Mouse (Mus musculus) CH12.LX (cell line): ENCODE measurements around the gene Crybb1. TPM values are rescaled to one million over a fixed set of nuclear protein-coding genes. Genes with fewer than 3 reads are reported as not detected.
A peak's percentile ranks its signal among the peaks of the same experiment; 100 is the strongest.

Experiments
- DNase-seq: peaks from one replicate; pipeline ENCODE4 v3.0.0-alpha.2; 2013; ENCODE audit errors: extremely low read depth
- H3K27ac ChIP-seq: 2 replicates; pipeline ENCODE4 v1.5.1; 2012; ENCODE audit warnings: low read depth, mild to moderate bottlenecking, control low read depth, moderate library complexity; ENCODE audit not compliant: insufficient read depth
- H3K27me3 ChIP-seq: replicated peaks from 2 replicates; pipeline ENCODE3; 2012; ENCODE audit warnings: inconsistent platforms
- H3K36me3 ChIP-seq, 2 experiments: replicated peaks in 1 of 2; 2 replicates each; pipeline versions ENCODE3 to v1.6.1; 2012; ENCODE audit warnings: inconsistent platforms in 1 of 2, low read length in 1 of 2, mild to moderate bottlenecking in 1 of 2, mixed read lengths in 1 of 2, moderate library complexity in 1 of 2; ENCODE audit not compliant: control insufficient read depth in 1 of 2, insufficient read depth in 1 of 2
- H3K4me1 ChIP-seq, 2 experiments: 2 replicates each; pipeline ENCODE4 v1.6.1; 2012; ENCODE audit warnings: inconsistent platforms in 1 of 2, moderate library complexity in 1 of 2; ENCODE audit not compliant: insufficient read depth in 2 of 2, control insufficient read depth in 1 of 2
- H3K4me2 ChIP-seq: 2 replicates; pipeline ENCODE4 v1.6.1; 2012; ENCODE audit warnings: low read depth, mild to moderate bottlenecking, control low read depth; ENCODE audit not compliant: poor library complexity, insufficient read depth, severe bottlenecking
- H3K4me3 ChIP-seq, 3 experiments: fragments of 150-350 bp in 1 of 3; sonication (generic) in 1 of 3; replicated peaks in 1 of 3; 2 replicates each; pipeline versions ENCODE3 to v1.5.1; 2011 to 2012; ENCODE audit warnings: low read depth in 2 of 3, low read length in 2 of 3, mild to moderate bottlenecking in 2 of 3, moderate library complexity in 2 of 3, control low read depth in 1 of 3, improper control_type of control experiment in 1 of 3, inconsistent platforms in 1 of 3, mixed read lengths in 1 of 3; ENCODE audit not compliant: poor library complexity in 1 of 3
- H3K79me2 ChIP-seq: replicated peaks from 2 replicates; pipeline ENCODE4 v1.6.1; 2012; ENCODE audit warnings: mild to moderate bottlenecking, moderate library complexity; ENCODE audit not compliant: control insufficient read depth, poor library complexity, insufficient read depth, severe bottlenecking; ENCODE audit errors: extremely low read depth
- H3K9ac ChIP-seq: 2 replicates; pipeline ENCODE4 v1.6.1; 2012; ENCODE audit warnings: low read depth, mild to moderate bottlenecking, control low read depth, moderate library complexity; ENCODE audit not compliant: insufficient read depth
- H3K9me3 ChIP-seq: replicated peaks from 2 replicates; pipeline ENCODE3; 2012; ENCODE audit warnings: low read length, inconsistent platforms, mixed read lengths
- CHD2 ChIP-seq: IDR thresholded peaks from 2 replicates; pipeline ENCODE4 v1.6.1; 2011; ENCODE audit warnings: low read length, improper control_type of control experiment
- CTCF ChIP-seq, 2 experiments: IDR thresholded peaks in 1 of 2; conservative IDR thresholded peaks in 1 of 2; 2 replicates each; pipeline ENCODE4 v1.5.1; 2011 to 2012; ENCODE audit warnings: low read depth in 2 of 2, low read length in 2 of 2, improper control_type of control experiment in 1 of 2, inconsistent platforms in 1 of 2, mild to moderate bottlenecking in 1 of 2, moderate library complexity in 1 of 2
- E2F4 ChIP-seq: IDR thresholded peaks from 2 replicates; pipeline ENCODE4 v1.6.1; 2011; ENCODE audit warnings: low read depth, low read length, improper control_type of control experiment; ENCODE audit not compliant: insufficient replicate concordance
- EP300 ChIP-seq: IDR thresholded peaks from 2 replicates; pipeline ENCODE4 v1.6.1; 2011; ENCODE audit warnings: low read length, improper control_type of control experiment
- GABPA ChIP-seq: IDR thresholded peaks from 2 replicates; pipeline ENCODE4 v1.6.1; 2012; ENCODE audit warnings: low read depth, low read length, improper control_type of control experiment, inconsistent platforms; ENCODE audit not compliant: insufficient replicate concordance
- HCFC1 ChIP-seq: IDR thresholded peaks from 2 replicates; pipeline ENCODE4 v1.6.1; 2012; ENCODE audit warnings: low read depth, mild to moderate bottlenecking, inconsistent platforms, low read length, improper control_type of control experiment
- JUN ChIP-seq: IDR thresholded peaks from 2 replicates; pipeline ENCODE4 v1.6.1; 2011; ENCODE audit warnings: low read depth, mild to moderate bottlenecking, low read length, improper control_type of control experiment, moderate library complexity; ENCODE audit not compliant: insufficient read depth
- MAFK ChIP-seq: IDR thresholded peaks from 2 replicates; pipeline ENCODE4 v1.6.1; 2011; ENCODE audit warnings: low read length, improper control_type of control experiment; ENCODE audit not compliant: insufficient replicate concordance
- NELFE ChIP-seq: IDR thresholded peaks from 2 replicates; pipeline ENCODE4 v1.6.1; 2011; ENCODE audit warnings: low read depth, low read length, improper control_type of control experiment
- POLR2AphosphoS2 ChIP-seq: IDR thresholded peaks from 2 replicates; pipeline ENCODE4 v1.6.1; 2011; ENCODE audit warnings: low read depth, low read length, improper control_type of control experiment
- RAD21 ChIP-seq: IDR thresholded peaks from 2 replicates; pipeline ENCODE4 v1.6.1; 2011; ENCODE audit warnings: low read depth, mild to moderate bottlenecking, low read length, improper control_type of control experiment, moderate library complexity
- RCOR1 ChIP-seq: conservative IDR thresholded peaks from 2 replicates; pipeline ENCODE4 v1.6.1; 2012; ENCODE audit warnings: low read depth, mild to moderate bottlenecking, inconsistent platforms, low read length, improper control_type of control experiment
- SMC3 ChIP-seq: IDR thresholded peaks from 2 replicates; pipeline ENCODE4 v1.6.1; 2011; ENCODE audit warnings: low read depth, low read length, improper control_type of control experiment
- TBP ChIP-seq: conservative IDR thresholded peaks from 2 replicates; pipeline ENCODE4 v1.6.1; 2011; ENCODE audit warnings: low read depth, low read length, improper control_type of control experiment
- UBTF ChIP-seq: IDR thresholded peaks from 2 replicates; pipeline ENCODE4 v1.6.1; 2012; ENCODE audit warnings: low read depth, mild to moderate bottlenecking, inconsistent platforms, low read length, improper control_type of control experiment, moderate library complexity
- USF1 ChIP-seq: IDR thresholded peaks from 2 replicates; pipeline ENCODE4 v1.6.1; 2014; ENCODE audit warnings: low read depth, mild to moderate bottlenecking, inconsistent platforms, low read length, improper control_type of control experiment
- ZC3H11A ChIP-seq: IDR thresholded peaks from 2 replicates; pipeline ENCODE4 v1.6.1; 2012; ENCODE audit warnings: low read depth, mild to moderate bottlenecking, inconsistent platforms, low read length, improper control_type of control experiment
- dilution Hi-C: fragments of 300-500 bp; cut with MboI; formaldehyde crosslinking; loops from 2 replicates; pipeline ENCODE4 v1.14.3; 2020; ENCODE audit warnings: low sequenced_read_pairs; ENCODE audit not compliant: extremely low pct_unique_long_range_greater_than_20kb, extremely low pct_ligation_motif_present
- in situ Hi-C: fragments of 300-500 bp; cut with MboI; formaldehyde crosslinking; loops from 3 replicates; pipeline ENCODE4 v1.14.3; 2019; ENCODE audit warnings: low sequenced_read_pairs, low pct_ligation_motif_present, low pct_unique_long_range_greater_than_20kb, mixed read lengths
- polyA plus RNA-seq: library from polyadenylated mRNA; unstranded; fragments of >175 nt; gene quantifications from 2 replicates; pipeline ENCODE4 v1.2.1, GENCODE M21; 2012; ENCODE audit warnings: low read depth; ENCODE audit not compliant: insufficient read length
- total RNA-seq, 2 experiments: library from RNA; depleted of rRNA; stranded (reverse); fragments of 300-350 nt in 1 of 2; fragments of >200 nt in 1 of 2; gene quantifications; 2 replicates each; pipeline ENCODE4 v1.2.3; 2012 to 2014

Gene Crybb1
- total and polyA plus RNA-seq, 3 experiments = not detected

- no peak for DNase-seq
- no peak overlapping the region for H3K4me3 ChIP-seq
- H3K27ac ChIP-seq = no peak overlapping the region
- H3K79me2 ChIP-seq = no peaks in the 10 kb centered on the region
- in situ Hi-C loops = no loop called here
- no peaks in the 10 kb centered on the region for H3K36me3 ChIP-seq
- dilution Hi-C loops = no loop called here
- H3K27me3 ChIP-seq = peaks cover 53% of the 10 kb centered on the region
- H3K4me2 ChIP-seq = no peak overlapping the region
- H3K4me1 ChIP-seq = no peaks in the 10 kb centered on the region
- no peak for TF ChIP-seq NELFE
- no peak for TF ChIP-seq CHD2
- TF ChIP-seq TBP = no peak
- TF ChIP-seq MAFK = no peak
- no peak for TF ChIP-seq E2F4
- no peak for TF ChIP-seq USF1
- TF ChIP-seq HCFC1 = no peak
- TF ChIP-seq JUN = no peak
- TF ChIP-seq EP300 = no peak
- H3K9ac ChIP-seq = no peak overlapping the region
- H3K9me3 ChIP-seq = peaks cover 10% of the 10 kb centered on the region
Observed at GRCm38 (mm10) chr5:112208321-112208720, 47.3 kb upstream of the Crybb1 start.

- Histone ChIP-seq H3K36me3 (no peaks in the 10 kb centered on the region), H3K4me1 (no peaks in the 10 kb centered on the region), H3K4me3 (no peak overlapping the region), H3K9me3 (peaks cover 10% of the 10 kb centered on the region), H3K27ac (no peak overlapping the region), H3K4me2 (no peak overlapping the region), H3K9ac (no peak overlapping the region), H3K79me2 (no peaks in the 10 kb centered on the region), H3K27me3 (peaks cover 39% of the 10 kb centered on the region)
- peak; percentile 45 for DNase-seq
- in situ Hi-C loops = loop anchor here (10.0 kb wide), 1 partner anchor 215 kb away; no protein-coding TSS in a partner anchor
- TF ChIP-seq RCOR1 = no peak
- peak; percentile 59 to 86 for TF ChIP-seq CTCF (conservative IDR thresholded peaks at IDR 0.05 in 1 of 2, IDR thresholded peaks at IDR 0.05 in 1 of 2; ENCODE audit: low read depth in 2 of 2, low read length in 2 of 2)
- TF ChIP-seq RAD21 = peak; percentile 39
- dilution Hi-C loops = no loop called here
Observed at GRCm38 (mm10) chr5:112210104-112210503, 45.5 kb upstream of the Crybb1 start.

- Histone ChIP-seq H3K4me1 (no peaks in the 10 kb centered on the region), H3K9ac (no peak overlapping the region), H3K4me2 (no peak overlapping the region), H3K79me2 (no peaks in the 10 kb centered on the region), H3K36me3 (no peaks in the 10 kb centered on the region), H3K9me3 (peaks cover 10% of the 10 kb centered on the region), H3K27me3 (peaks cover 44% of the 10 kb centered on the region), H3K27ac (no peak overlapping the region), H3K4me3 (no peak overlapping the region)
- dilution Hi-C loops = no loop called here
- TF ChIP-seq E2F4 (no peak), UBTF (no peak), TBP (no peak), ZC3H11A (no peak), EP300 (no peak), GABPA (no peak), RAD21 (no peak), NELFE (no peak), POLR2AphosphoS2 (no peak), SMC3 (no peak)
- in situ Hi-C loops = loop anchor here (10.0 kb wide), 1 partner anchor 213 kb away; no protein-coding TSS in a partner anchor
- no peak for DNase-seq
Observed at GRCm38 (mm10) chr5:112211911-112212310, 43.7 kb upstream of the Crybb1 start.
